Mouse (Mus musculus): ENCODE measurements at regions not wholly inside any gene's neighbourhood (a gene's known extent, or its start where the extent isn't known, plus 50 kb on each side); places are given as distances from the start of the nearest gene placed in this dataset.

- no peaks in the 10 kb centered on the region for H3K4me1 ChIP-seq (ENCODE audit: control insufficient read depth, low read depth, low read length)
- no peak overlapping the region for H3K4me3 ChIP-seq (ENCODE audit: low read depth, low read length)
- no peak for ATAC-seq (ENCODE audit: low read depth)
- H3K27me3 ChIP-seq (ENCODE audit: control insufficient read depth, insufficient read depth, low read depth, low read length), result no peaks in the 10 kb centered on the region
- no peak overlapping the region for H3K27ac ChIP-seq (ENCODE audit: low read length)
- no peak overlapping the region for H3K9ac ChIP-seq (ENCODE audit: low read depth, low read length)
- WGBS (ENCODE audit: insufficient replicate concordance), result 32% methylated on average over 16 of the region's 16 CpGs
- no peaks in the 10 kb centered on the region for H3K36me3 ChIP-seq (ENCODE audit: control insufficient read depth, insufficient read depth)
- H3K4me2 ChIP-seq (ENCODE audit: low read depth, low read length), result no peak overlapping the region
- H3K9me3 ChIP-seq (replicated peaks; ENCODE audit: control insufficient read depth, low read length), result no peaks in the 10 kb centered on the region
Observed at GRCm38 (mm10) chr12:54545821-54546608, 110.4 kb downstream of the Sptssa start.

GRCm38 (mm10) chr12:54538320-54538705 lies 118.1 kb downstream of the Sptssa start:
- no peak for ATAC-seq (ENCODE audit: low read depth)
- Histone ChIP-seq H3K4me1 (ENCODE audit: control insufficient read depth, low read depth, low read length) (no peaks in the 10 kb centered on the region), H3K27me3 (ENCODE audit: control insufficient read depth, insufficient read depth, low read depth, low read length) (no peaks in the 10 kb centered on the region), H3K9ac (ENCODE audit: low read depth, low read length) (no peak overlapping the region), H3K4me3 (ENCODE audit: low read depth, low read length) (no peak overlapping the region), H3K27ac (ENCODE audit: low read length) (no peak overlapping the region), H3K9me3 (replicated peaks; ENCODE audit: control insufficient read depth, low read length) (no peaks in the 10 kb centered on the region), H3K4me2 (ENCODE audit: low read depth, low read length) (no peak overlapping the region), H3K36me3 (ENCODE audit: control insufficient read depth, insufficient read depth) (no peaks in the 10 kb centered on the region)
- 56% methylated on average over 4 of the region's 4 CpGs for WGBS (ENCODE audit: insufficient replicate concordance)

GRCm38 (mm10) chr12:54537690-54538319 lies 118.6 kb downstream of the Sptssa start:
- Histone ChIP-seq H3K27me3 (ENCODE audit: control insufficient read depth, insufficient read depth, low read depth, low read length) (no peaks in the 10 kb centered on the region), H3K4me2 (ENCODE audit: low read depth, low read length) (no peak overlapping the region), H3K27ac (ENCODE audit: low read length) (no peak overlapping the region), H3K9me3 (replicated peaks; ENCODE audit: control insufficient read depth, low read length) (no peaks in the 10 kb centered on the region), H3K36me3 (ENCODE audit: control insufficient read depth, insufficient read depth) (no peaks in the 10 kb centered on the region), H3K4me3 (ENCODE audit: low read depth, low read length) (no peak overlapping the region), H3K4me1 (ENCODE audit: control insufficient read depth, low read depth, low read length) (no peaks in the 10 kb centered on the region), H3K9ac (ENCODE audit: low read depth, low read length) (no peak overlapping the region)
- no peak for ATAC-seq (ENCODE audit: low read depth)
- 70% methylated on average over 7 of the region's 7 CpGs for WGBS (ENCODE audit: insufficient replicate concordance)

- 71% methylated on average over 7 of the region's 7 CpGs for WGBS (ENCODE audit: insufficient replicate concordance)
- no peaks in the 10 kb centered on the region for H3K27me3 ChIP-seq (ENCODE audit: control insufficient read depth, insufficient read depth, low read depth, low read length)
- no peak for ATAC-seq (ENCODE audit: low read depth)
Observed at GRCm38 (mm10) chr12:54537022-54537421, 119.4 kb downstream of the Sptssa start.

GRCm38 (mm10) chr12:54535556-54536516 lies 120.5 kb downstream of the Sptssa start:
- H3K27me3 ChIP-seq (ENCODE audit: control insufficient read depth, insufficient read depth, low read depth, low read length), result no peaks in the 10 kb centered on the region
- no peaks in the 10 kb centered on the region for H3K9me3 ChIP-seq (replicated peaks; ENCODE audit: control insufficient read depth, low read length)
- H3K27ac ChIP-seq (ENCODE audit: low read length), result no peak overlapping the region
- H3K9ac ChIP-seq (ENCODE audit: low read depth, low read length), result no peak overlapping the region
- no peak overlapping the region for H3K4me3 ChIP-seq (ENCODE audit: low read depth, low read length)
- no peak for ATAC-seq (ENCODE audit: low read depth)
- H3K36me3 ChIP-seq (ENCODE audit: control insufficient read depth, insufficient read depth), result no peaks in the 10 kb centered on the region
- WGBS (ENCODE audit: insufficient replicate concordance), result 46% methylated on average over 7 of the region's 9 CpGs
- H3K4me1 ChIP-seq (ENCODE audit: control insufficient read depth, low read depth, low read length), result no peaks in the 10 kb centered on the region
- H3K4me2 ChIP-seq (ENCODE audit: low read depth, low read length), result no peak overlapping the region

More at GRCm38 (mm10) chr12:54537022-54537421, 119.4 kb downstream of the Sptssa start:
- Histone ChIP-seq H3K4me2 (ENCODE audit: low read depth, low read length) (no peak overlapping the region), H3K4me3 (ENCODE audit: low read depth, low read length) (no peak overlapping the region), H3K27ac (ENCODE audit: low read length) (no peak overlapping the region), H3K36me3 (ENCODE audit: control insufficient read depth, insufficient read depth) (no peaks in the 10 kb centered on the region), H3K9me3 (replicated peaks; ENCODE audit: control insufficient read depth, low read length) (no peaks in the 10 kb centered on the region), H3K4me1 (ENCODE audit: control insufficient read depth, low read depth, low read length) (no peaks in the 10 kb centered on the region), H3K9ac (ENCODE audit: low read depth, low read length) (no peak overlapping the region)

- no peak overlapping the region for H3K4me3 ChIP-seq (ENCODE audit: low read depth, low read length)
- no peaks in the 10 kb centered on the region for H3K27me3 ChIP-seq (ENCODE audit: control insufficient read depth, insufficient read depth, low read depth, low read length)
- no peak overlapping the region for H3K27ac ChIP-seq (ENCODE audit: low read length)
- no peak overlapping the region for H3K4me2 ChIP-seq (ENCODE audit: low read depth, low read length)
- ATAC-seq (ENCODE audit: low read depth), result no peak
- 35% methylated on average over 7 of the region's 7 CpGs for WGBS (ENCODE audit: insufficient replicate concordance)
- no peaks in the 10 kb centered on the region for H3K4me1 ChIP-seq (ENCODE audit: control insufficient read depth, low read depth, low read length)
- H3K9ac ChIP-seq (ENCODE audit: low read depth, low read length), result no peak overlapping the region
- no peaks in the 10 kb centered on the region for H3K36me3 ChIP-seq (ENCODE audit: control insufficient read depth, insufficient read depth)
- H3K9me3 ChIP-seq (replicated peaks; ENCODE audit: control insufficient read depth, low read length), result no peaks in the 10 kb centered on the region
Observed at GRCm38 (mm10) chr12:54534910-54535309, 121.5 kb downstream of the Sptssa start.

GRCm38 (mm10) chr12:54533134-54533533 lies 123.2 kb downstream of the Sptssa start:
- 29% methylated on average over 5 of the region's 5 CpGs for WGBS (ENCODE audit: insufficient replicate concordance)
- H3K4me1 ChIP-seq (ENCODE audit: control insufficient read depth, low read depth, low read length), result no peaks in the 10 kb centered on the region
- no peak for ATAC-seq (ENCODE audit: low read depth)

GRCm38 (mm10) chr12:54532062-54532461 lies 124.3 kb downstream of the Sptssa start:
- H3K4me3 ChIP-seq (ENCODE audit: low read depth, low read length), result no peak overlapping the region
- H3K4me2 ChIP-seq (ENCODE audit: low read depth, low read length), result no peak overlapping the region
- no peaks in the 10 kb centered on the region for H3K36me3 ChIP-seq (ENCODE audit: control insufficient read depth, insufficient read depth)
- H3K4me1 ChIP-seq (ENCODE audit: control insufficient read depth, low read depth, low read length), result no peaks in the 10 kb centered on the region
- no peaks in the 10 kb centered on the region for H3K27me3 ChIP-seq (ENCODE audit: control insufficient read depth, insufficient read depth, low read depth, low read length)
- WGBS (ENCODE audit: insufficient replicate concordance), result 69% methylated on average over 8 of the region's 8 CpGs
- H3K27ac ChIP-seq (ENCODE audit: low read length), result no peak overlapping the region
- no peak for ATAC-seq (ENCODE audit: low read depth)
- no peaks in the 10 kb centered on the region for H3K9me3 ChIP-seq (replicated peaks; ENCODE audit: control insufficient read depth, low read length)
- no peak overlapping the region for H3K9ac ChIP-seq (ENCODE audit: low read depth, low read length)

More at GRCm38 (mm10) chr12:54533134-54533533, 123.2 kb downstream of the Sptssa start:
- H3K9ac ChIP-seq (ENCODE audit: low read depth, low read length), result no peak overlapping the region
- no peaks in the 10 kb centered on the region for H3K36me3 ChIP-seq (ENCODE audit: control insufficient read depth, insufficient read depth)
- H3K9me3 ChIP-seq (replicated peaks; ENCODE audit: control insufficient read depth, low read length), result no peaks in the 10 kb centered on the region
- H3K4me3 ChIP-seq (ENCODE audit: low read depth, low read length), result no peak overlapping the region
- H3K27ac ChIP-seq (ENCODE audit: low read length), result no peak overlapping the region
- H3K4me2 ChIP-seq (ENCODE audit: low read depth, low read length), result no peak overlapping the region
- H3K27me3 ChIP-seq (ENCODE audit: control insufficient read depth, insufficient read depth, low read depth, low read length), result no peaks in the 10 kb centered on the region

Measured in liver, embryonic 16.5 days (tissue).